Mouse (Mus musculus) embryo, embryonic 11.5 days (tissue): ENCODE measurements around the gene Bag6.

Source experiments
- DNase-seq: peaks from one replicate; pipeline ENCODE4 v3.0.0-alpha.2; 2012; ENCODE audit warnings: low read depth, low spot score

Bag6 gene

GRCm38 (mm10) chr17:35134801-35135590 lies at the start of gene Bag6:
Gene Bag6 (plus strand): TSS chr17:35135178.
- peak; percentile 92 for DNase-seq

- no peak for DNase-seq
Measured at GRCm38 (mm10) chr17:35085208-35085865, 49.6 kb upstream of the Bag6 start, which contains the start of gene Ly6g6f. Gene Ly6g6f (minus strand): TSS chr17:35085610.

- no peak for DNase-seq
Measured at GRCm38 (mm10) chr17:35088151-35088550, 46.8 kb upstream of the Bag6 start.

- DNase-seq: peak; percentile 88
Measured at GRCm38 (mm10) chr17:35088825-35089644, 45.9 kb upstream of the Bag6 start, which contains the start of gene Abhd16a. Gene Abhd16a (plus strand): TSS chr17:35089263.

GRCm38 (mm10) chr17:35090166-35090932 lies 44.6 kb upstream of the Bag6 start:
- no peak for DNase-seq

GRCm38 (mm10) chr17:35092403-35093198 lies 42.4 kb upstream of the Bag6 start:
- DNase-seq: no peak

GRCm38 (mm10) chr17:35094475-35095365 lies 40.3 kb upstream of the Bag6 start:
- DNase-seq: no peak

GRCm38 (mm10) chr17:35096597-35096996 lies 38.4 kb upstream of the Bag6 start:
- DNase-seq: no peak

- DNase-seq: no peak
Measured at GRCm38 (mm10) chr17:35097164-35097655, 37.8 kb upstream of the Bag6 start.

- no peak for DNase-seq
Measured at GRCm38 (mm10) chr17:35100196-35100765, 34.7 kb upstream of the Bag6 start.

GRCm38 (mm10) chr17:35101161-35101560 lies 33.8 kb upstream of the Bag6 start:
- no peak for DNase-seq

- DNase-seq: no peak
Measured at GRCm38 (mm10) chr17:35102299-35102698, 32.7 kb upstream of the Bag6 start.

GRCm38 (mm10) chr17:35103221-35103690 lies 31.7 kb upstream of the Bag6 start:
- no peak for DNase-seq

GRCm38 (mm10) chr17:35104079-35104478 lies 30.9 kb upstream of the Bag6 start:
- no peak for DNase-seq

- DNase-seq: no peak
Measured at GRCm38 (mm10) chr17:35104754-35105153, 30.2 kb upstream of the Bag6 start.

GRCm38 (mm10) chr17:35105740-35106389 lies 29.1 kb upstream of the Bag6 start:
- DNase-seq: no peak

- DNase-seq: no peak
Measured at GRCm38 (mm10) chr17:35106522-35106921, 28.5 kb upstream of the Bag6 start.

GRCm38 (mm10) chr17:35108097-35108496 lies 26.9 kb upstream of the Bag6 start, which contains the start of gene Ly6g5c:
Gene Ly6g5c (plus strand): TSS chr17:35108279.
- no peak for DNase-seq
